Comparison of ENCODE assay signal across 9 mouse cellular contexts in the genomic region with DNA sequence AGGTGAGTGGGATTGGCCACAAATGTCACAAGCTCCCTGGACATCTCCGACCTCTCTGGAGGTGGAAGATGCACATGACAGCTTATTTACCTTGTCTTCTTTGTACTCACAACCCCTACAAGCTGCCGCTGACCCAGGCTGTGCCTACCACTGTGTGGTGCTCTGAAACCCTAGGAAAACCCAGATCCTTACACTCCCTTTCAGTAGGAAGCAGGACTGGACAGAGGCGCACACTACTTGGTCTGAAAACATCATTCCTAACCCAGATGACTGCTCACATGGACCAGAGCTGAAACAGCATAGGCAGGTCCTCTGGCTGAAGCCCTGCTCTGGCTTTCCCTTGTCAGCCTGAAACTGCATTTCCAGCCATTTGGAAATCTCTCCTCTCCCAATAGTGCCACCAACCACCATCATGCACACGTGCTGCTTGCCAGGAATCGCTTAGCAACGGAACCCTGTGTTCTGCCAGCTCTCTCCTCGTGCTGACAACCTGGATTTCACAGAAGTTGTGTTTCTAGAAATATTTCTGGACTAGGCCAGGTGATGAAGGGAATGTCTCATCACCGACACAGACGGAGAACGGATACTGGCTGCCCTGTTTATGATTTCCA.
DNase-seq lines count a peak whose midpoint lies in the region; ATAC-seq lines count a peak whose summit lies in the region.
"Had no signal": no experiment of that assay in that cellular context is flagged by ENCODE, and none has a peak within 500 bp of the region (broad histone marks: within the 10 kb centered on the region; RNA-seq: fewer than 3 reads in every experiment).

No protein-coding gene starts in this region.

- no peaks in the 10 kb centered on the region for H3K36me3 ChIP-seq in forebrain, embryonic 16.5 days (ENCODE audit: control insufficient read depth, insufficient read depth)
- no peaks in the 10 kb centered on the region for H3K36me3 ChIP-seq in neural tube, embryonic 15.5 days

- peaks cover 14% of the 10 kb centered on the region for H3K4me1 ChIP-seq in forebrain, embryonic 16.5 days (replicated peaks; ENCODE audit: control insufficient read depth, insufficient read depth, low read length)
- H3K4me1 ChIP-seq in neural tube, embryonic 15.5 days: peaks cover 19% of the 10 kb centered on the region

- peak overlapping the region; percentile 2; the same call in 1 of the 2 replicates for H3K27ac ChIP-seq in forebrain, embryonic 16.5 days (ENCODE audit: low read length)
- H3K27ac ChIP-seq in neural tube, embryonic 15.5 days (replicated peaks): peak overlapping the region; percentile 62

- peak; percentile 90 for DNase-seq in heart, adult 11 months
- DNase-seq in heart, adult 8-10 months (ENCODE audit: low spot score): no peak
- peak; percentile 60 for DNase-seq in layer of hippocampus, adult 9-10 months (ENCODE audit: low spot score)
- DNase-seq in testis, postnatal 14 days (ENCODE audit: low spot score): no peak
- DNase-seq in embryo, embryonic 10.5 days (ENCODE audit: low spot score): no peak
- DNase-seq: kidney, postnatal 25 days had no signal

- no peak overlapping the region for H3K4me2 ChIP-seq in forebrain, embryonic 16.5 days (ENCODE audit: low read length)
- no peak overlapping the region for H3K4me2 ChIP-seq in neural tube, embryonic 15.5 days

- H3K9ac ChIP-seq in forebrain, embryonic 16.5 days (replicated peaks; ENCODE audit: low read depth, low read length): no peak overlapping the region
- H3K9ac ChIP-seq in neural tube, embryonic 15.5 days (replicated peaks): no peak overlapping the region

- no peak overlapping the region for H3K4me3 ChIP-seq in forebrain, embryonic 16.5 days (replicated peaks; ENCODE audit: low read length)
- H3K4me3 ChIP-seq in neural tube, embryonic 15.5 days (replicated peaks): no peak overlapping the region

- no peaks in the 10 kb centered on the region for H3K27me3 ChIP-seq in forebrain, embryonic 16.5 days (replicated peaks; ENCODE audit: control insufficient read depth, insufficient read depth, low read length)
- no peaks in the 10 kb centered on the region for H3K27me3 ChIP-seq in neural tube, embryonic 15.5 days (replicated peaks)

- 51% methylated on average over 10 of the region's 10 CpGs for WGBS in forebrain, embryonic 16.5 days
- 46% methylated on average over 10 of the region's 10 CpGs for WGBS in neural tube, embryonic 15.5 days

- ATAC-seq in forebrain, embryonic 16.5 days: peak; percentile 84
- peak; percentile 77 for ATAC-seq in neural tube, embryonic 15.5 days (ENCODE audit: low FRiP score)
- no peak for ATAC-seq in megakaryocyte progenitor cell, adult 5-6 weeks (replicated peaks; ENCODE audit: poor library complexity)

- no peaks in the 10 kb centered on the region for H3K9me3 ChIP-seq in forebrain, embryonic 16.5 days (ENCODE audit: control insufficient read depth, low read length)
- no peaks in the 10 kb centered on the region for H3K9me3 ChIP-seq in neural tube, embryonic 15.5 days (replicated peaks)

Comparison
In these comparisons a context has a peak if more than half of its experiments do, and no peak if none do; other contexts are left out.
1. DNase-seq: peak in heart, adult 11 months (single experiment) and layer of hippocampus, adult 9-10 months (single experiment); none in heart, adult 8-10 months (single experiment), testis, postnatal 14 days (single experiment) and embryo, embryonic 10.5 days (single experiment).